Mouse (Mus musculus): Measurements from ENCODE around the gene Slc36a3.
"Not testable (repeated sequence)": the region's sequence is repeated elsewhere in the genome, so short reads cannot be mapped to it uniquely, and the experiment has no call there.

The Slc36a3 gene

GRCm38 (mm10) chr11:55113209-55113860 lies 38.2 kb downstream of the Slc36a3 start:
- in situ Hi-C loops (cut with MboI; ENCODE audit: unreplicated experiment in 2 of 2): no loop called here

GRCm38 (mm10) chr11:55110566-55111169 lies 40.8 kb downstream of the Slc36a3 start:
- in situ Hi-C loops (cut with MboI; ENCODE audit: unreplicated experiment in 2 of 2): no loop called here

DNA sequence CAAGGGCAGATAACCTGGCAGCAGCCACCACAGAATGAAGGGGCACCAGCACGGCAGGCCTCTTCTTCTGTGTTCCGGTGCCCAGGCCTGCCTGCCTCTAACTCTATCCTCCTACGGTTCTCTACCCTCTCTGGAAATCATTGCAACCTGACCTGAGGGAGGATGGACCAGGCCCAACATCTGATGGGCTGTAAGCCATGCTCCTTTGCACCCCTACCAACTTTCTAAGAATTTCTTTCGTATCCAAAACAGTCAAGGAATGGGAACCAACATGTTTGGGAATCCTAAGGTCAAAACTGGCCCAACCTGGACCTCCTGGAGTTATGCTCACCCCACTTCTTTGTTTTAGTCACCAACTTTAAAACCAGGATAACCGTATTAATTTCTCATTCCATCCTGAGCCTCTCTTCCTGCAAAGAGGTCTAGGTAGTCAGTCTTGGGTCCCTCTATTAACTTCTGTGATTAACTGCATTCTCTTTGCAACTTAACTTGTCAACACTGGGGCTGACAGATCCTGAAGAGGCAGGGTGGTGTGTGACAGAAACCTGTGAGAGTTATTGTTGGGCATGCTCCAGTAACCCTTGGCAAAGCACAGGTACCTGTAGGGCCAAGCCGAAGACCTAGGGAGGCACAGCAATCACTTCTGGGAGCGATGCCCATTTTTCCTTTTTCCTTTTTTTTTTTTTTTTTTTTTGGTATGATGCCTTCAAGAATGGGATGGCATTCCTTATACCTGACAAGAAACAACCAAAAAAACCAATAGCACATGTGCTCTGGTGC lies 41.8 kb downstream of the Slc36a3 start:
- in situ Hi-C loops (cut with MboI; ENCODE audit: unreplicated experiment in 2 of 2): no loop called here

GRCm38 (mm10) chr11:55106636-55107035 lies 44.9 kb downstream of the Slc36a3 start:
- in situ Hi-C loops (cut with MboI; ENCODE audit: unreplicated experiment in 2 of 2): no loop called here

- in situ Hi-C loops (cut with MboI; ENCODE audit: unreplicated experiment in 2 of 2): no loop called here
Observed at GRCm38 (mm10) chr11:55105389-55105788, 46.1 kb downstream of the Slc36a3 start.

DNA sequence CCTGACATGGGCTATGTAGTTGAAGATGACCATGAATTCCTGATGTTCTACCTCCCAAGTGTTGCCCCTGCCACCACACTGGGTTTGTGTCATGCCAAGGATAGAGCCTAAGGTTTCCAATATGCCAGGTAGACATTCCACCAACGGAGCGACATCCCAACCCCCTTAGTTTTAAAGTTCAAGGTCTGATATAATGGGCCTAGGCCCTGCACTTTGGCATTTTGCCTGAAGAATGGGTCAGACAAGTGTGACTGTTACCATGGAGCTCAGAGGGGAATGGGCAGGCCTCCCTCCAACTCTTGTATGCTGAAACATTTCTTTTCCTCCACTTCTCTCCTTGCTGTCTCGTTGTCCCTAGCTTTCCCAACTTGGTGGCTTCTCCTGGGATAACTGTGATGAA lies 48.3 kb downstream of the Slc36a3 start:
- in situ Hi-C loops (cut with MboI; ENCODE audit: unreplicated experiment in 2 of 2): no loop called here

- in situ Hi-C loops (cut with MboI; ENCODE audit: unreplicated experiment in 2 of 2): no loop called here
Observed at GRCm38 (mm10) chr11:55102015-55102414, 49.5 kb downstream of the Slc36a3 start.

DNA sequence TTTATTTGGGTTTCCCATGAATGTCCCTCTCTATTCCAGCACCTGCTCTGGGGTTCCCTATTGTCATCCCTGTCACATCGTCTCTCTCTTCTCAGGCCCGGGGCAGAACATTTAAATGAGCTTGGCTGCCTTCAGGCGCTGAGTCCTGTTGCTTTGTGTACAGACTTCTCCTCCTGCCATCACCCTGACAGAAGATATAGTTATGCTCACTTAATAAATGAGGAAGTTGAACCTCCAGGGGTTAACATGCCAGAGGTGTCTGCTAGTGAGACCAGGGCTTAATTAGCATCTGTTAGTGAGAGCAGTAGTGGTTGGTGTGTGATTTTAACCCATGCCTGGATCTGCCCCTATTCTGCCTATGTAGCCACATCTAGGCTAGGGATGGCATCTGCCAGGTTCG lies 51.6 kb downstream of the Slc36a3 start:
- in situ Hi-C loops (cut with MboI; ENCODE audit: unreplicated experiment in 2 of 2): no loop called here

DNA sequence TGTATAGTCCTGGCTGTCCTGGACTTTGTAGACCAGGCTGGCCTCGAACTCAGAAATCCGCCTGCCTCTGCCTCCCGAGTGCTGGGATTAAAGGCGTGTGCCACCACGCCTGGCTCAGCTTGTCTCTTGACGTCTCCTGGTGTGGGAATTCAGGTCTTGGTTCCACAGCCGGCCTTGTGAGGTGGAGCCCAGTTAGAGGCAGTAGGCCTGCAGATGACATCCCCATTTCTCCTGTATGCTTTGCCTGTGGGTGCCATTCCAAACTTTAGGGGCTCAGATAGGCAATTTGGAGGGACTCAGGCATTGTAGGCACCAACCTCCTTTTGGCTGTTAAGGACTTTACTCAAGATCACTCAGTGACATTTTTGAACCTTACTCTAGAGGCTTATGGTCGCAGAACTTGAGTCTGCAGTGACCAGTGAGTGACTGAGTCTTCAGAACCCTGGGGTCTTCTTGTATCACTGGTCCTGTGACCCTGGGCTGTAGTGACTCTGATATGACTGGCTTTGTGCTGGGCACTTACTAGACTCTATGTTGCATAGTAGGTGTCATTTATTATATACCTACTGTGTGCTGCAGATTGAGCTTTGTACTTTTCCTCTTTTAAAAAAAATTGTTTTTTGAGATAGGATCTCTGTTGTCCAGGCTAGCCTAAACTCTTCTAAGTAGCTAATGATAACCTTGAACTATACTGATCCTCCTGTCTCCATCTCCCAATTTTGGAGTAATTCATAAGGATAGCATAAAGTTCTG lies 52.3 kb downstream of the Slc36a3 start:
- in situ Hi-C loops (cut with MboI; ENCODE audit: unreplicated experiment in 2 of 2): no loop called here

DNA sequence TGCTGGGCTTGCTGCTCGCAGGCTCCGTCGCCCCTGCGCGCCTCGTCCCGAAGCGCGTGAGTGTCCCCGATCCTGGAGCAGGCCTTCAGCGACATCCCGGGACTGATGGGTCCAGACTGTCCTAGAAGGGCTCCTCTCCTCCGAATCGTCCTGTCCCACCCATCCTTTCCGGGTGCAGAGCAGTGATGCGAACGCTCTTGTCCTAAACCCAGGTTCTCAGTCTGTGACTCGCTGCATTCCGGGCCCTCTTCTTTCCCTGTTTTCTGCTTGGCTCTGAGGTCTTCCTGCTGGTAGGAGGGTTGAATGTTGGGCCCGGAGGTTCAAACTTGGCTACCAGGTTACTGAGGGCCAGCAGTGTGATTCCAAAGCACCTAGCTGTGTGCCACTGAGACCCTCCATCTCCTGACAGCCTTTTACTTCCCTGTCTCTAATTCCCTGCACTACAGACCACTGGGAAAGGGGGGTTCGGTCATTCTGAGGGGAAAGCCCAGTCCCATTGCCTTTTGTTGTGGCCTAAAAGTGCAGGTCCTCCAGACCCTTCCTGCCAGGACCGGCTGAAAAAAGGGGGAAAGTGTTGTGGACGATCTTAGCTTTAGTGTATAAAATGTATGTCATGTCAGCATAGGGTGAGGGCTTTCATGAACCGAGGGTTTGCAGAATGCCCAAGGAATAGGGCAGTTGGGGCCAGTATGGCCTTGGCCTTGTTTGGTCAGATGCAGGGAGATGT lies 53.2 kb downstream of the Slc36a3 start:
- in situ Hi-C loops (cut with MboI; ENCODE audit: unreplicated experiment in 2 of 2): no loop called here

DNA sequence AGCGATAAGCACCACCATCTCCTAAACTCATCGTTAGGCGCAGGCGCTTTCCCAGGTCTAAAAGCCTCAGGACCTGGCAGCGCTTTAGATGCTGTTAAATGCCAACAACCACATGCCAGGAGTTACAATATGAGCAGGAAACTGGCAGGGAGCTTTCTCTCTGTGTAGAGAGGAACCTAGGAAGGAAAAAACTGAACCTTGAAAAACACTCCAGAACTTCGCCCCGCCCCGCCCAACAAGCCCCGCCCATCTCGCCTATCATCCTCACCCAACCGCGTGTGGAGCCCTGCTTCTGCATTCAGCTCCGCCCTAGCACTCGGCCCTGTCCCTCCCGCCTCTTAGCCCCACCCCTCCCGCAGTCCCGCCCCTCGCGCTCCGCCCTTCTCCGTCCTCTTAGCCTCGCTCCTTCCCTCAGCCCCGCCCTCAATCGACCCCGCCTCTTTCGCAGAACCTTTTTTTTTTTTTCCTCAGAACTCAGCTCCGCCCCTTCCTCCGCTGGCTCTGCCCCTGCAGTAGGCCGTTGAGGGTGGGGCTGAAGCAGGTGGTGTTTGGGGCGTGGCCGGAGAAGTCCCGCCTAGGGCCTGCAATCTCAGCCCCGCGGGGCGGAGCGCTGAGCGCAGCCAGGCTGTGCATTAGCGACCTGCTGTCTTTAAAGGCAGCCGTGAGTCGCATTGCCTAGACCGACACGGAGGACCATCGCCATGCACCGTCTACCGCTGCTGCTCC lies 53.9 kb downstream of the Slc36a3 start, which contains the start of gene Gm2a:
Gene Gm2a (plus strand): TSS at position 653 of the 726 bp plus-strand sequence.
- in situ Hi-C loops (cut with MboI; ENCODE audit: unreplicated experiment in 2 of 2): no loop called here

DNA sequence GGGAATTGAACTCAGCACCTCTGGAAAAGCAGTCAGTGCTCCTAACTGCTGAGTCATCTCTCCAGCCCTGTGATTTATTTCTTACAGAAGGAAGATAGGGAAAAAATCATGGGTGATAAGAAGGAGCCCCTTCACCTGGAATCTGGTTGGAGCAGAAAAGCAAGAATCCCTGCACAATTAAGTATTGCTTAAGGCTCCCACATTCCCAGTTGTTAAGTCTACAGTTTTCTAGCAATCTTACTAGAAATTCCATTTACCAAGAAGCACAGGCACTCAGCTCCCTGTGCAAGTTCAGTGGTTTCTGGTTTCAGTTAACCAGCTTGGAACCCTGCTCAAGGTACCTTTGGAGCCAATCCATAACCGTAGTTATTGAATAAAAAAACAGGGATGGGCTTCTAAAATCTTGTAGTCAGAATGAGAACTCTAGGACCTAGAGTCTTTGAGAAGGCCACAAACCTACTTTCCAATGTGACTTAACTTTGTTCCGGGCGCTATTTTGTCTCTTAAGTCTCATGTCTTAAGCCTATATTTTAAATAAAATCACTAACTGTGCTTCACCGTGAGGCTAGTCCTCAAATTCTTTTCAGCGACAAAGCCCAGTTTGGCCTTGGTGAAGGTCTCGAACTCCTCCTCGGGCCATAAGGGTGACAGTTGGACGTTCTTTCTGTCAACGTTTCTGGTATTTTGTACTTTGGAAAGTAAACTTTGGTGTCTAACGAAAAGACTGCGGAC lies 54.6 kb downstream of the Slc36a3 start:
- in situ Hi-C loops (cut with MboI; ENCODE audit: unreplicated experiment in 2 of 2): no loop called here

DNA sequence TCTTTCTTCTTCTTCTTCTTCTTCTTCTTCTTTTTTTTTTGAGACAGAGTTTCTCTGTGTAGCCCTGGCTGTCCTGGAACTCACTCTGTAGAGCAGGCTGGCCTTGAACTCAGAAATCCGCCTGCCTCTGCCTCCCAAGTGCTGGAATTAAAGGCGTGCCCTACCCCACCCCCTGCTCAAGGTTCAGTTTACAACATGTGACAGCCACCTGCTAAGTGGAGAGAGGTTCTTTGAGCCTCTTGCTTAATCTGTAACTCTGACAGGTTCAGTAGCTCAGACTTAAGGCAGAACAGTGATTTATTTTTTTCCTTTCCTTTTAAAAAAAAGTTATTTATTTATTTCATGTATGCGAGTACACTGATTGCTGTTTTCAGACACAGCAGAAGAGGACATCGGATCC lies 55.2 kb downstream of the Slc36a3 start:
- in situ Hi-C loops (cut with MboI; ENCODE audit: unreplicated experiment in 2 of 2): not testable (repeated sequence)

GRCm38 (mm10) chr11:55093096-55093495 lies 58.4 kb downstream of the Slc36a3 start:
- in situ Hi-C loops (cut with MboI; ENCODE audit: unreplicated experiment in 2 of 2): no loop called here

DNA sequence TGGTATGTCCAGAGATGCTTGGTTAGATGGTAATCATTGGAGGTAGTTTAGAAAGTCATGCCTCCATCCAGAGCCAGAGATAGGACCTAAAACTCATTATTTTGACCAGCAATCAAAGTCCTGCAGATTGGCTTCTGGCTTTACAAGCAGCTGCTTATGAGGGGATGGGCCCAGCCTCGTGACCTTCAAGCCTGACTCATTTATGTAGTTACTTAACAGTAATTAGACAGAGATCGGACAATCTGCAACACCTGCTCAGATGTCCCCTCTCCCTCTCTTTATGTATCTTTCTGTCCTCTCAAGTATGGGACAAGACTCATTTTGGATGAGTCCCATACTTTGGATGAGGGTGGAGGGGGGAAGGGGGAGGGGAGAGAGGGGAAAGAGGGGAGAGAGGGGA lies 61.6 kb downstream of the Slc36a3 start:
- in situ Hi-C loops (cut with MboI; ENCODE audit: unreplicated experiment in 2 of 2): loop anchor here (5.0 kb wide), 3 partner anchors 48 to 88 kb away; no protein-coding TSS in a partner anchor

DNA sequence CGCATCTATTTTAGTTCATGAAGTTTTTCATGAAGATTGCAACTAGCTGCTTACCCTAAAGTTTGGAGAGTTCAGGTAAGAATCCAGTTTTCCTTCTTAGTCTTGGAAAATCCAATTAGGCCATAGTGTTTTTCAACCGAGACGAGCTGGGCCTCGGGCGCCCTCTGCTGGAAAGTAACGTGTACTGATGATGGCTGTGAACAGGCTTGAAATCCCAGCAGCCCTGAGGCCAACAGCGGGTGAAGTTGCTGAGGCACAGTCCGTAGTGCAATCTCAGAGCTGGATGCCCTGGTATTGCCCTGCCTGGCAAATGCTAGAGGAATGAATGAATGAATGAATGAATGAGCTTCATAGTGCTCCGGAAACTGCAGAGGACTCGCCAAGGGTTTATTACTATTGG lies 64.5 kb downstream of the Slc36a3 start:
- in situ Hi-C loops (cut with MboI; ENCODE audit: unreplicated experiment in 2 of 2): loop anchor here (5.0 kb wide), 3 partner anchors 45 to 85 kb away; no protein-coding TSS in a partner anchor

- in situ Hi-C loops (cut with MboI; ENCODE audit: unreplicated experiment in 2 of 2): loop anchor here (5.0 kb wide), 3 partner anchors 43 to 83 kb away; no protein-coding TSS in a partner anchor
Observed at GRCm38 (mm10) chr11:55085396-55085795, 66.1 kb downstream of the Slc36a3 start.

DNA sequence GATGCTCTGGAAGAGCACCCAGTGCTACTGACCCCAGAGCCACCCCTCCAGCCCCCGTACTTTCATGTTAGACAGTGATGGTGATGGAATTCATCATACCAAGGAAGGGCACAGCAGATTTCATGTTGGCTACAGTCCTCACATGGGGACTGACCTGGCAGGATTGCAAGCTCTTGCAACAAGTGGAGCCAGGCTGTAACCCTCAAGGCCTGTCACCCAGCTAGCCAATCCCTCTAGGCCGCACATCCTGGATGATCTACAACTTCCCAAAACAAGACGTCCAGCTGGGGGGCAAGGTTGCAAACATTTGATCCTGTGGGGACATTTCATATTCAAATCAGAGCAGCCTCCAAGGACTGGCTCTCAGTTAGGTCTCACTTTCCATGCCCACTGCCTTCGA lies 66.9 kb downstream of the Slc36a3 start:
- in situ Hi-C loops (cut with MboI; ENCODE audit: unreplicated experiment in 2 of 2): loop anchor here (5.0 kb wide), 3 partner anchors 42 to 82 kb away; no protein-coding TSS in a partner anchor

GRCm38 (mm10) chr11:55081206-55081605 lies 70.3 kb downstream of the Slc36a3 start:
- in situ Hi-C loops (cut with MboI; ENCODE audit: unreplicated experiment in 2 of 2): no loop called here
